Mouse (Mus musculus): ENCODE measurements around the gene Tlr6. TPM values are rescaled to one million over a fixed set of nuclear protein-coding genes. Genes with fewer than 3 reads are reported as not detected.

Gene Tlr6
- total RNA-seq, 4 experiments from 2014 or later: 1.6 to 2.7 (median 2.3) TPM

- no peak for DNase-seq
Measured at GRCm38 (mm10) chr5:64922891-64923381, 37.0 kb downstream of the Tlr6 start.

DNA sequence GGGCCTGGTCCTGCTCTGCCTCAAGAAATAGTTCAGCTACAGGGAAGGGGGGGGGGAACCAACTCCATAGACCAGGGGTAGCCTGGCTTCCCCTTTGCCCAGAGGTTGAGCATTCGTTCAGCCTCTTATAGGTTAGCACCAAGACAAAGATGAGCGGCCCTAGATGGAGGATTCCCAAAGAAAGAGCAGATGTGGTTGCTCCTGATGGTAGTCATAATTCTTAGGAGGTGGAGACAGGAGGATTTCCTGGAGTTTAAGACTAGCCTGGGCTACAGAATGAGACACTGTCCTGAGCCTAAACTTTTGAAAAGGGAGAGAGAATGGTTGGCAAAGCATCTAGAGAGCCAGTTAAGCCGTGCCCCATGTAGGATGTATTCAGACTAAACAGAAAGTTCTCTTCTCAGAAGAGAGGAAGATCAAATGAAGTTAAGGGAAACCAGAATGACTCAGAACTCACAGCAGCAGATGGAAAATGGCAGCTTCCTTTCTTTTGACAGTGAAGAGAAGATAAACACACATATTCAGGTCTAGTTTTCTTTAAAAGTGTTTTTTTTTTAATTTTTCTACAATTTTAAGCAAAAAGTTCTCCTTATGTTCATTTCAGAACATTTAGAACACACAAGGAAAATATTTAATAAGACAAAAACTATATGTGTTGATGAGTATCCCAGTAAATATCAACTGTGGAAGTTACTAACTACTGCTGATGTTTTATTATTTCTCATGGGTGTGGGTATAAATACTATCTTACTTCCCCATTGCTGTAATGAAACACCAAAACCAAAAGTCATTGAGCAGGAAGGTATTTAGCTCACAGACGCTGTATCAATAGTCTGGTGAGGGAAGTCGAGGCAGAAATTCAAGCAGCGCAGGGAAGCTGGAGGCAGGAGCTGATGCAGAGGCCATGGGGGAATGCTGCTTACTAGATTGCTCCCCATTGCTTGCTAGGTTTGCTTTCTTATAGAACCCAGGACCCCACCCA, 41.0 kb downstream of the Tlr6 start:
- DNase-seq: no peak

GRCm38 (mm10) chr5:64917721-64918120, 42.2 kb downstream of the Tlr6 start:
- DNase-seq: no peak

DNA sequence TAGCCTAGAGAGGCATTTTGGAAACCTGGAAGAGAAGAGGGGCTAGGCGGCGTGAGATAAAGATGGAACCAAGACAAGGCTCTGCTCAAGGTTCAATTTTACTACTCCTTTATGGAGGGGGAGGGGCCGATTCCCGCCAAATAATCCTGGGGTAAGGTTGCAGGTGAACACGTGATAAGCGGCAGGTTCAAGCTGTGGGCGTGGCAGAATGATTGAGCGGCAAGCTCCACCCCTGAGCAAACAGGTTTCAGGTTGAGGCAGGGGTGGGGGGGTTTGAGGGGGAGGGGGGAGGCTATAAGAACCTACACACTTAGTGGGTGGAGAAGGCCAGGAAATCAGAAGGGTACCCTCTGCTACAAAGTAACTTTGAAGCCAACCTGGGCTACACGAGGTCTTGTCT, 42.7 kb downstream of the Tlr6 start:
- DNase-seq: no peak

DNA sequence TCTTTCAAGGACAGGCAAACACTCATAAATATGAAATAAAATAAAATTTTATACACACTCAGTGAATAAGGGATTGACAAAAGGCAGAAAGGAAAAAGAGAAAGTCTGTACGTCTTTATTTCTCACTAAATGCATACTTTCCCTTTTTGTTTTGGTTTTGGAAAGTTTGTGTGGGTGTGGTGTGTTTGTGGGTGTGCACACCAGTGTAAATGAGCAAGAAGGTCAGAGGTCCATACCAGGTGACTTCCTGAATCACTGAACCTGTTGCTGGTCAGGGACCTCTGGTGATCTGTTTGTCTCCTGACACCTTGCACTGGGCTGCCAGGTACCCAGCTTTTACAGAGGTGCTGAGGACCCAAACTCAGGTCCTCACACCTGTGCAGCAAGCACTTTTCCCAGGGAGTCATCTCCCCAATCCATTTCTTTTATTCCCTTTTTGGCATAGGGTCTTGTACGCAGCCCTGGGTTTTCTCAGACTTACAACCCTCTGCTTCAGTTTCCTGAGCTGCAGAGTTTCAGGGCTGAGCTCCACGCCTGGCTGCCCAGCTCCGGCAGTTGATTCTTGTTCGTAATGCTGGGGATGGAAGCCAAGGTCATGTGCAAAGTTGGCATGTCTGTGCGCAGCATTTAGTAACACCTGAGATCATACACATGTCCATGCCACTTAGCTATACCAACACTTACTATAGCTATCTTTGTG, 51.2 kb downstream of the Tlr6 start:
- no peak for DNase-seq

DNA sequence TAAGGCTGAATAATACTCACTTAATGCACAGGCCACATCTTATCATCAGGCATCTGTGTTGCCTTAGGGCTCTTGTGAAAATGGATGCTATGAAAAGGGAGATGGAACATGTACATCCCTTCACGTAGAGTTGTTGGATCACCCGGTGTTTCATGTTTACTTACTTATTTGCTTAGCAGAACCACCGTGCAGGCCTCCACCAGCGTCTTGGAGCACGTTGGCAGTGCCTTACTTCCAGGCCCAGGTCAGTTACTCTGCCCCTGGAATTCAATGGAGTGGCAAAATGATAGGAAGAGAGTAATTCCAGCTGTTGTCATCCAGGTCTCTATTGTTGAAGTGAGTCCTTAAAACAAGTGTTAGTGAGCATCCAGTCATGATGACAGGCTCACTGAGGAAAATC, 52.0 kb downstream of the Tlr6 start:
- DNase-seq: no peak

GRCm38 (mm10) chr5:64905516-64906271, 54.2 kb downstream of the Tlr6 start:
- no peak for DNase-seq

Small RNA genes within 50 kb of the gene (microRNA-seq; reads per million reads assigned to microRNA genes)
- gene Mir574: 142 to 250 reads per million in 2 experiments

Other genes starting within 250 kb of the Tlr6 start
- 10 to 100 TPM; 48.3 to 64.6 (median 53.4) TPM for gene Klf3, start 156.7 kb downstream of the Tlr6 start, total RNA-seq (2022)
- 1 to 10 TPM in 3 of 4 experiments, under 1 TPM in 1; 0.90 to 4.5 (median 2.7) TPM for gene Tlr1, start 26.5 kb downstream of the Tlr6 start, total RNA-seq (2022)
- 10 to 100 TPM; 28.0 to 39.6 (median 29.0) TPM for gene Fam114a1, start 10.0 kb upstream of the Tlr6 start, total RNA-seq (2022)
- under 1 TPM; 0.42 to 0.89 (median 0.73) TPM for gene Tmem156, start 132.0 kb upstream of the Tlr6 start, total RNA-seq (2022)
- gene Klhl5, start 147.4 kb upstream of the Tlr6 start, total RNA-seq (2022): 10 to 100 TPM; 46.6 to 96.0 (median 72.1) TPM
- 10 to 100 TPM; 10.9 to 21.2 (median 13.8) TPM for gene Wdr19, start 239.6 kb upstream of the Tlr6 start, total RNA-seq (2022)

All from adrenal gland, adult 8-10 months (tissue).